Mouse (Mus musculus) ES-Bruce4 (cell line): Measurements from ENCODE around the gene Foxo3. TPM values are rescaled to one million over a fixed set of nuclear protein-coding genes. Genes with fewer than 3 reads are reported as not detected.

Experiments
- H3K27ac ChIP-seq: 2 replicates; pipeline ENCODE4 v1.5.1; 2012; ENCODE audit warnings: low read length, inconsistent platforms; ENCODE audit not compliant: insufficient read depth
- H3K27me3 ChIP-seq: 2 replicates; pipeline ENCODE4 v1.6.1; 2012; ENCODE audit warnings: mild to moderate bottlenecking, low read length, inconsistent platforms; ENCODE audit not compliant: control insufficient read depth, poor library complexity, insufficient read depth, severe bottlenecking
- H3K36me3 ChIP-seq: 2 replicates; pipeline ENCODE4 v1.6.1; 2012; ENCODE audit warnings: inconsistent platforms, mild to moderate bottlenecking, low read length, moderate library complexity; ENCODE audit not compliant: control insufficient read depth, poor library complexity, insufficient read depth, severe bottlenecking
- H3K4me1 ChIP-seq: one replicate; pipeline ENCODE4 v1.8.1; 2011; ENCODE audit warnings: low read length; ENCODE audit not compliant: control insufficient read depth, insufficient read depth
- H3K4me3 ChIP-seq: 2 replicates; pipeline ENCODE4 v1.5.1; 2011; ENCODE audit warnings: low read depth, mild to moderate bottlenecking, low read length
- H3K9ac ChIP-seq: 2 replicates; pipeline ENCODE4 v1.6.1; 2012; ENCODE audit warnings: low read depth, mild to moderate bottlenecking, inconsistent platforms; ENCODE audit not compliant: poor library complexity, severe bottlenecking
- H3K9me3 ChIP-seq: replicated peaks from 2 replicates; pipeline ENCODE4 v1.6.1; 2012; ENCODE audit warnings: mild to moderate bottlenecking, low read length, inconsistent platforms; ENCODE audit not compliant: control insufficient read depth, poor library complexity, insufficient read depth, severe bottlenecking
- CTCF ChIP-seq: IDR thresholded peaks from one replicate; pipeline ENCODE4 v1.8.1; 2011; ENCODE audit warnings: low read depth, low read length
- EP300 ChIP-seq: IDR thresholded peaks from 2 replicates; pipeline ENCODE4 v1.6.1; 2011; ENCODE audit warnings: low read depth, low read length; ENCODE audit not compliant: insufficient read depth
- POLR2A ChIP-seq: IDR thresholded peaks from one replicate; pipeline ENCODE4 v1.8.1; 2011; ENCODE audit warnings: low read length; ENCODE audit not compliant: insufficient read depth
- polyA plus RNA-seq: library from polyadenylated mRNA; stranded (reverse); fragments of >200 nt; gene quantifications from 2 replicates; pipeline ENCODE4 v1.2.4, GENCODE M21; 2011; ENCODE audit warnings: low read depth; ENCODE audit not compliant: missing spikeins, insufficient read depth, insufficient read length

Foxo3 gene
- polyA plus RNA-seq, 1 experiment = 44.9 TPM

GRCm38 (mm10) chr10:42198682-42199081 lies 77.9 kb downstream of the Foxo3 start:
- H3K4me3 ChIP-seq = no peak overlapping the region
- no peaks in the 10 kb centered on the region for H3K9me3 ChIP-seq
- no peak overlapping the region for H3K9ac ChIP-seq
- no peaks in the 10 kb centered on the region for H3K4me1 ChIP-seq
- H3K27ac ChIP-seq = no peak overlapping the region
- H3K27me3 ChIP-seq = no peaks in the 10 kb centered on the region
- H3K36me3 ChIP-seq = peaks cover 6% of the 10 kb centered on the region; the same call in 1 of the 2 replicates
- TF ChIP-seq EP300 = no peak
- TF ChIP-seq POLR2A = no peak
- no peak for TF ChIP-seq CTCF

GRCm38 (mm10) chr10:42194784-42195183 lies 81.8 kb downstream of the Foxo3 start:
- Histone ChIP-seq H3K9me3 (no peaks in the 10 kb centered on the region), H3K4me1 (no peaks in the 10 kb centered on the region), H3K4me3 (no peak overlapping the region), H3K27me3 (no peaks in the 10 kb centered on the region), H3K36me3 (peaks cover 6% of the 10 kb centered on the region; the same call in 1 of the 2 replicates), H3K27ac (no peak overlapping the region), H3K9ac (no peak overlapping the region)
- TF ChIP-seq EP300 (no peak), CTCF (no peak), POLR2A (no peak)

GRCm38 (mm10) chr10:42193981-42194380 lies 82.6 kb downstream of the Foxo3 start:
- TF ChIP-seq CTCF (no peak), POLR2A (no peak), EP300 (no peak)
- H3K9ac ChIP-seq = no peak overlapping the region
- H3K27ac ChIP-seq = no peak overlapping the region
- H3K27me3 ChIP-seq = no peaks in the 10 kb centered on the region
- H3K9me3 ChIP-seq = no peaks in the 10 kb centered on the region
- H3K36me3 ChIP-seq = peaks cover 6% of the 10 kb centered on the region; the same call in 1 of the 2 replicates
- no peaks in the 10 kb centered on the region for H3K4me1 ChIP-seq
- no peak overlapping the region for H3K4me3 ChIP-seq

GRCm38 (mm10) chr10:42192951-42193350 lies 83.6 kb downstream of the Foxo3 start:
- H3K36me3 ChIP-seq = peaks cover 6% of the 10 kb centered on the region; the same call in 1 of the 2 replicates

GRCm38 (mm10) chr10:42189674-42190434 lies 86.7 kb downstream of the Foxo3 start:
- Histone ChIP-seq H3K36me3 (peaks cover 4% of the 10 kb centered on the region; the same call in 1 of the 2 replicates), H3K9ac (no peak overlapping the region), H3K4me3 (no peak overlapping the region), H3K27ac (no peak overlapping the region), H3K4me1 (no peaks in the 10 kb centered on the region), H3K27me3 (no peaks in the 10 kb centered on the region), H3K9me3 (no peaks in the 10 kb centered on the region)
- TF ChIP-seq POLR2A (no peak), CTCF (no peak), EP300 (no peak)

More at GRCm38 (mm10) chr10:42192951-42193350, 83.6 kb downstream of the Foxo3 start:
- Histone ChIP-seq H3K9ac (no peak overlapping the region), H3K9me3 (no peaks in the 10 kb centered on the region), H3K4me3 (no peak overlapping the region), H3K27ac (no peak overlapping the region), H3K4me1 (no peaks in the 10 kb centered on the region), H3K27me3 (no peaks in the 10 kb centered on the region)
- TF ChIP-seq POLR2A (no peak), EP300 (no peak), CTCF (no peak)

- H3K4me1 ChIP-seq = no peaks in the 10 kb centered on the region
Measured at GRCm38 (mm10) chr10:42189037-42189436, 87.5 kb downstream of the Foxo3 start.

More at GRCm38 (mm10) chr10:42189037-42189436, 87.5 kb downstream of the Foxo3 start:
- Histone ChIP-seq H3K9ac (no peak overlapping the region), H3K27ac (no peak overlapping the region), H3K36me3 (peaks cover 4% of the 10 kb centered on the region; the same call in 1 of the 2 replicates), H3K4me3 (no peak overlapping the region), H3K9me3 (no peaks in the 10 kb centered on the region), H3K27me3 (no peaks in the 10 kb centered on the region)
- TF ChIP-seq EP300 (no peak), POLR2A (no peak), CTCF (no peak)
